Mouse (Mus musculus) G1E (cell line): ENCODE measurements around the gene Chd5.

ENCODE experiments used
- CTCF ChIP-seq: IDR thresholded peaks from 2 replicates; pipeline ENCODE4 v1.5.1; 2012; ENCODE audit warnings: low read depth, low read length, inconsistent platforms, mixed read lengths
- GATA1 ChIP-seq: IDR thresholded peaks from 2 replicates; pipeline ENCODE4 v1.6.1; 2012; ENCODE audit warnings: borderline replicate concordance, low read length, inconsistent platforms, mixed read lengths

GRCm38 (mm10) chr4:152312186-152312585 lies 26.3 kb upstream of the Chd5 start:
- no peak for TF ChIP-seq CTCF
- TF ChIP-seq GATA1: no peak
